21 mouse cellular contexts compared by ENCODE assay signal in genomic region chr1:71940900-71941299, GRCm38 (mm10).
DNase-seq lines count a peak whose midpoint lies in the region; ATAC-seq lines count a peak whose summit lies in the region.
"Had no signal": no experiment of that assay in that cellular context is flagged by ENCODE, and none has a peak within 500 bp of the region (broad histone marks: within the 10 kb centered on the region; RNA-seq: fewer than 3 reads in every experiment).

No protein-coding gene starts in this region.

- whole genome bisulfite sequencing in hindbrain, embryonic 10.5 days: 36% methylated on average over 4 of the region's 4 CpGs
- 21% methylated on average over 4 of the region's 4 CpGs for whole genome bisulfite sequencing in hindbrain, embryonic 13.5 days
- 24% methylated on average over 4 of the region's 4 CpGs for WGBS in lung, embryonic 16.5 days

- H3K4me1 ChIP-seq in hindbrain, embryonic 10.5 days (replicated peaks): peaks cover 26% of the 10 kb centered on the region
- 0 out of 2 replicates have a peak, but pooled peaks cover 14% of the 10 kb centered on the region for H3K4me1 ChIP-seq in hindbrain, embryonic 13.5 days (replicated peaks)
- H3K4me1 ChIP-seq in lung, embryonic 16.5 days (replicated peaks; ENCODE audit: control insufficient read depth, insufficient read depth, low read length): peaks cover 25% of the 10 kb centered on the region

- no peak overlapping the region for H3K4me3 ChIP-seq in hindbrain, embryonic 10.5 days
- no peak overlapping the region for H3K4me3 ChIP-seq in hindbrain, embryonic 13.5 days
- H3K4me3 ChIP-seq in lung, embryonic 16.5 days (ENCODE audit: low read length): no peak overlapping the region
- H3K4me3 ChIP-seq: embryonic facial prominence, embryonic 13.5 days; erythroblast, embryonic 14.5 days; forebrain, embryonic 13.5 days; heart, embryonic 10.5 days; kidney, embryonic 15.5 days; liver, embryonic 13.5 days had no signal

- H3K4me2 ChIP-seq in hindbrain, embryonic 13.5 days: no peak overlapping the region
- no peak overlapping the region for H3K4me2 ChIP-seq in lung, embryonic 16.5 days (ENCODE audit: low read depth, low read length)
- H3K4me2 ChIP-seq: embryonic facial prominence, embryonic 13.5 days; forebrain, embryonic 13.5 days; kidney, embryonic 15.5 days; liver, embryonic 13.5 days had no signal

- H3K9me3 ChIP-seq in hindbrain, embryonic 10.5 days: no peaks in the 10 kb centered on the region
- H3K9me3 ChIP-seq in hindbrain, embryonic 13.5 days: no peaks in the 10 kb centered on the region
- H3K9me3 ChIP-seq in lung, embryonic 16.5 days (ENCODE audit: control insufficient read depth, low read length): no peaks in the 10 kb centered on the region
- H3K9me3 ChIP-seq: embryonic facial prominence, embryonic 13.5 days; forebrain, embryonic 13.5 days; heart, embryonic 10.5 days; kidney, embryonic 15.5 days; liver, embryonic 13.5 days had no signal

- peak overlapping the region; percentile 40; the same call in 1 of the 2 replicates for H3K27ac ChIP-seq in hindbrain, embryonic 10.5 days
- no peak overlapping the region for H3K27ac ChIP-seq in hindbrain, embryonic 13.5 days
- peak overlapping the region; percentile 58 for H3K27ac ChIP-seq in lung, embryonic 16.5 days (ENCODE audit: low read length)
- H3K27ac ChIP-seq: embryonic facial prominence, embryonic 13.5 days; forebrain, embryonic 13.5 days; heart, embryonic 10.5 days; liver, embryonic 13.5 days had no signal

- DNase-seq in adrenal gland, adult (ENCODE audit: inconsistent age in 2 of 2, low spot score in 1 of 2): peak; percentile 20 to 75
- no peak for DNase-seq in adrenal gland, postnatal 25 days
- DNase-seq in hindbrain, embryonic 10.5 days (ENCODE audit: low spot score): peak; percentile 6
- no peak for DNase-seq in lung, postnatal 36 days
- peak; percentile 7 to 14 for DNase-seq in adrenal gland, postnatal 36 days
- no peak for DNase-seq in cerebellum, adult 11 months
- DNase-seq: cerebellum, adult 9-11 months; heart, postnatal 4 days; kidney, postnatal 36 days; layer of hippocampus, postnatal 36 days; liver, embryonic 13.5 days; right cerebral cortex, postnatal 14 days had no signal

- ATAC-seq in hindbrain, embryonic 13.5 days (ENCODE audit: low FRiP score): no peak
- ATAC-seq in lung, embryonic 16.5 days (ENCODE audit: low read depth): no peak
- ATAC-seq: activated CD4-positive, CD25-positive, alpha-beta regulatory T cell, adult 4 months; forebrain, embryonic 13.5 days; intestine, postnatal 0 days had no signal

- H3K36me3 ChIP-seq in hindbrain, embryonic 10.5 days: no peaks in the 10 kb centered on the region
- H3K36me3 ChIP-seq in hindbrain, embryonic 13.5 days: no peaks in the 10 kb centered on the region
- H3K36me3 ChIP-seq in lung, embryonic 16.5 days (ENCODE audit: control insufficient read depth, insufficient read depth, low read length): no peaks in the 10 kb centered on the region
- H3K36me3 ChIP-seq: embryonic facial prominence, embryonic 13.5 days; heart, embryonic 10.5 days; kidney, embryonic 15.5 days; liver, embryonic 13.5 days had no signal

- no peaks in the 10 kb centered on the region for H3K27me3 ChIP-seq in hindbrain, embryonic 10.5 days (ENCODE audit: insufficient read depth, poor library complexity, severe bottlenecking)
- no peaks in the 10 kb centered on the region for H3K27me3 ChIP-seq in hindbrain, embryonic 13.5 days
- H3K27me3 ChIP-seq in lung, embryonic 16.5 days (ENCODE audit: control insufficient read depth, insufficient read depth, low read depth, low read length): no peaks in the 10 kb centered on the region
- H3K27me3 ChIP-seq: embryonic facial prominence, embryonic 13.5 days; forebrain, embryonic 13.5 days; kidney, embryonic 15.5 days; liver, embryonic 13.5 days had no signal

- H3K9ac ChIP-seq in hindbrain, embryonic 13.5 days: no peak overlapping the region
- H3K9ac ChIP-seq in lung, embryonic 16.5 days (ENCODE audit: low read length): no peak overlapping the region
- H3K9ac ChIP-seq: embryonic facial prominence, embryonic 13.5 days; forebrain, embryonic 13.5 days; kidney, embryonic 15.5 days; liver, embryonic 13.5 days had no signal

Comparison
In these comparisons a context has a peak if more than half of its experiments do, and no peak if none do; other contexts are left out.
1. DNase-seq: peak in adrenal gland, adult (2 of 2), hindbrain, embryonic 10.5 days (single experiment) and adrenal gland, postnatal 36 days (2 of 2); none in adrenal gland, postnatal 25 days (single experiment), lung, postnatal 36 days (single experiment) and cerebellum, adult 11 months (single experiment).